Mouse (Mus musculus) c-Kit-positive CD71-negative TER-119-negative erythroid progenitor cells, embryonic 14.5 days (primary cell): ENCODE measurements around the gene Gm11627.
"Not testable (repeated sequence)": the region's sequence is repeated elsewhere in the genome, so short reads cannot be mapped to it uniquely, and the experiment has no call there.

ENCODE experiments used
- DNase-seq: peaks from one replicate; pipeline ENCODE4 v3.0.0-alpha.2; 2013; ENCODE audit warnings: low read depth

The Gm11627 gene

GRCm38 (mm10) chr11:102579165-102580033, at the start of gene Gm11627:
Gm11627 (minus strand) TSS chr11:102579461.
- DNase-seq = no peak

- no peak for DNase-seq
These were observed 49.3 kb upstream of the Gm11627 start for GRCm38 (mm10) chr11:102628529-102628928.

- no peak for DNase-seq
These were observed 48.1 kb upstream of the Gm11627 start for GRCm38 (mm10) chr11:102627171-102627931.

- no peak for DNase-seq
These were observed 45.7 kb upstream of the Gm11627 start for GRCm38 (mm10) chr11:102624888-102625407.

- no peak for DNase-seq
These were observed 44.9 kb upstream of the Gm11627 start for GRCm38 (mm10) chr11:102623876-102624789.

DNA sequence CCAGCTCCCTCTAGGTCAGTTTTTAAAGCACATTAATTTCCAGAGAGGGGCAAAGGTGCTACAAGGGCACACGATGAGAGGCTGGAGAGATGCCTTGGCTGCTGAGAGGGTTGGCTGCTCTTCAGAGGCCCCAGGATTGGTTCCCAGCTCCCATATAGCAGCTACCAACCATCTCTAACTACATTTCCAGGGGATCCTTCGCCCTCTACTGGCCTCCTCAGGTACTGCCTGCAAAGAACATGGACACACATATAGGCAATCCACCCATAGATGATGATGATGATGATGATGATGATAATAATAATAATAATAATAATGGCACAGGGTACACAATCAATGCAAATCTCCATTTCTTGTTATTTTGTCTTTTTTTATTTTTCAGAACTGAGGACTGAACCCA, 40.2 kb upstream of the Gm11627 start:
- no peak for DNase-seq

DNA sequence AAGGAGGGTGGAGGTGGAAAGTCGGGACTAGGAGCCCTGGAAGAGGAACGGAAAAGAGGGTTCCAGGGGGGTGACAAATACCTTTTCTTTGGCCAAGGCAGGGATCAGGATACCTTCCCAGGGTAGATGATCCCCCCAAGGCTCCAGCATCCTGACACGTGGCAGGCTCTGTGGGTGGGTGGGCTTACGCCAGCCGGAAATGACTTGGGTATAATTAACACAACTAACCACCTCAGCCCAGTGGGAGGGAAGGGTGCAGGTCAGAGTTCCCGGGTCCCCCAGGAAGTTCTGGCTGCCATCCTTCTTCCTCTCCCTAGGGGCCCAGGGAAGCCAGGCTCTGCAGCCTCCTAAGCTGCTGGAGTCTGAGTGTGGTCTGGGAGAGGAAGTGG, 32.0 kb upstream of the Gm11627 start:
- DNase-seq = no peak

DNA sequence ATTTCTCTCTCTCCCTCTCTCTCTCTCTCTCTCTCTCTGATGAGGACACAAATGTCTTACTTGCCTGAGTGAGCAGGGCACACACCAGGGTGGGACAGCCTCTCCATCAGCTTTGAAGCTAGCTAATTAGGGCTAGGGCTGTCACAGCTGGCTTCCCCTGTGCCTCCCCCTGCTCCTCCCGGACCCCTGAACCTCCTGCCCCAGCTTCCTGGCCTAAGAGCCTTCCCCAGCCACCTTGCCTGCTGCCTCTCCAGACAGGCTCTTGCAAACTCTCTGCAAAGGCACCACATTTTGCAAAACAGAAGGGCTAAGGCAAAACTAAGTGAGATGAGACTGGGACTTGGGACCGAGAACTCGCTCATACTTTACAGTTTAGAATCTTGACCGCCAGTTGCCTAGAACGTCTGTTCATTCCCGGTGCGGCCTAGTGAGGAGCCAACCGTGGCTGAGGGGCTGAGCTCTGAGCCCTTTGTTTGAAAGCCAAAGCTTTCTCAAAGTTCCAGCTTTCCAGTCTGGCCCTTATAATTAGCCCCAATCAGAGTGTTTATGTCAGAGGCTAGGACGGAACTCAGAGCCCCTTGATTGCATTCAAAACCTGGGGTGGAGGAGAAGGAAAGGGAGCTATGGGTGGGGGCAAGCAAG, 31.5 kb upstream of the Gm11627 start:
- no peak for DNase-seq

GRCm38 (mm10) chr11:102610260-102610659, 31.0 kb upstream of the Gm11627 start:
- DNase-seq = no peak

- no peak for DNase-seq
These were observed 30.2 kb upstream of the Gm11627 start for GRCm38 (mm10) chr11:102609483-102609882.

DNA sequence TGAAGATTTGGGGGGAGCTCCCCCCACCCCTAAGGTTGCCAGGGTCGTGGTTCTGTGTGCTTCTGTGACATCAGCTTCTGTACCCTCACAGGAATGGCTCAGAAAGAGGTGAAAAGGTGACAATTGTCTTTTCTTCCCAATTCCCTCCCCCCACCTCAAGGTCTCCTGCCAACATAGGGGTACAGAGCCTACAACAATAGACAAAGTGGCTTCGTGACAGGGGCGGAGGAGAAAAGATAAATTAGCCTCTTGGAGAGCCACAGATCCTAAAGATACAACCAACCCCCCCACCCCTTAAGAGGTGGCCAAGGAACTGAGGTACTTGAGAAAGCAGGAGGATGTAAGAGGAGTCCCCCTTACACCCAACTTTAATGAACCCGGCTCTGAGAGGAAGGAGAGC, 29.4 kb upstream of the Gm11627 start:
- DNase-seq = no peak

DNA sequence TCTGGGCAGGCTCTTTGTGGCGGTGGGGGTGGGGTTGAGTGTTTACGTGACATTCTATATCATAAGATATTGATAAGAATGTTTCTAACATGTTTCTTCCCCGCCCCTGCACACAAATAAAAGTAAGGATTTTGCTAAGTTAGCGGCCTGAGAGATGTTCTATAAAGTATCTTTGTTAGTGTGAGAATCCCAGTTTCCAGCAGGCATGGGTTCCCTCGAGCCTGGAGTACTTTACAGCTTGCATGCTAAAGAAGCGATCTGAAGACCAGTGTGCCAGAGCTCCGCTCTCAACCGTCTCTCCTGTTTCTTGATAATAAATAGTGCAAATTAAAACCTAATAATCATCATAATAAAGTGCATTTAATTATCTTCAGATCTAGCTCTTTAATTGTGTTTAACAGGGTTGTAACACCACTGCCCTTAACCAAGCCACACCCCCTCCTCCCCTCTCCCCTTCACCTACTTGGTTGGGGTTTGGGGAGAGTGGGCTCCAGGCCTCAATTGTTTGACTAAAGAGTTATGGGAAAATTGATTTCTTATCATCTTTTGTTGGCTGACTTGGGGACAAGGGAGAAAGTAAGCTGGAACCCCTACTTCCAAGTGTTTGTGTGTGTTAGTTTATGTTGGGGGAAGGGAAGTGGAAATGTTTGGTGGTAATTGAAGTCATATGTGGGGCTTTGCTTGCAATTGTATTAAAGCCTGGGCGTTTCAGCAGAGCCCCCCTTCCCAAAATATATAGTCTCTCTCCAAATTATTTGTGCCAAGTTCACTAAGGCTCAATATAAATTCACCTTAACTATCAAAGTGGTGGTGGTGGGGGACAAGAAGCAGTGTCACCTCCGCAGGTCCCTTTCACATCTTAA, 28.7 kb upstream of the Gm11627 start:
- no peak for DNase-seq

GRCm38 (mm10) chr11:102607201-102607600, 27.9 kb upstream of the Gm11627 start:
- DNase-seq = not testable (repeated sequence)

GRCm38 (mm10) chr11:102606751-102607171, 27.5 kb upstream of the Gm11627 start:
- no peak for DNase-seq

DNA sequence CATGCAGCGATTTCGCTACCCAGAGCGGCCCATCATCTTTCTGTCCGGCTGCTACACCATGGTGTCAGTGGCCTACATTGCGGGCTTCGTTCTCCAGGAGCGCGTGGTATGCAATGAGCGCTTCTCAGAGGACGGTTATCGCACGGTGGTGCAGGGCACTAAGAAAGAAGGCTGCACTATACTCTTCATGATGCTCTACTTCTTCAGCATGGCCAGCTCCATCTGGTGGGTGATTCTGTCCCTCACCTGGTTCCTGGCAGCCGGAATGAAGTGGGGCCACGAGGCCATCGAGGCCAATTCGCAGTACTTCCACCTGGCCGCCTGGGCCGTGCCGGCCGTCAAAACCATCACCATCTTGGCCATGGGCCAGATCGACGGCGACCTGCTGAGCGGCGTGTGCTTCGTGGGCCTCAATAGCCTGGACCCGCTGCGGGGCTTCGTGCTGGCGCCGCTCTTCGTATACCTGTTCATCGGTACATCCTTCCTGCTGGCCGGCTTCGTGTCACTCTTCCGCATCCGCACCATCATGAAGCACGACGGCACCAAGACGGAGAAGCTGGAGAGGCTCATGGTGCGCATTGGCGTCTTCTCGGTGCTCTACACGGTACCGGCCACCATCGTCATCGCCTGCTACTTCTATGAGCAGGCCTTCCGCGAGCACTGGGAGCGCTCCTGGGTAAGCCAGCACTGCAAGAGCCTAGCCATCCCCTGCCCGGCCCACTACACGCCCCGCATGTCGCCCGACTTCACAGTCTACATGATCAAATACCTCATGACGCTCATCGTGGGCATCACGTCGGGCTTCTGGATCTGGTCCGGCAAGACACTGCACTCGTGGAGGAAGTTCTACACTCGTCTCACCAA, 26.5 kb upstream of the Gm11627 start:
- DNase-seq = no peak

DNA sequence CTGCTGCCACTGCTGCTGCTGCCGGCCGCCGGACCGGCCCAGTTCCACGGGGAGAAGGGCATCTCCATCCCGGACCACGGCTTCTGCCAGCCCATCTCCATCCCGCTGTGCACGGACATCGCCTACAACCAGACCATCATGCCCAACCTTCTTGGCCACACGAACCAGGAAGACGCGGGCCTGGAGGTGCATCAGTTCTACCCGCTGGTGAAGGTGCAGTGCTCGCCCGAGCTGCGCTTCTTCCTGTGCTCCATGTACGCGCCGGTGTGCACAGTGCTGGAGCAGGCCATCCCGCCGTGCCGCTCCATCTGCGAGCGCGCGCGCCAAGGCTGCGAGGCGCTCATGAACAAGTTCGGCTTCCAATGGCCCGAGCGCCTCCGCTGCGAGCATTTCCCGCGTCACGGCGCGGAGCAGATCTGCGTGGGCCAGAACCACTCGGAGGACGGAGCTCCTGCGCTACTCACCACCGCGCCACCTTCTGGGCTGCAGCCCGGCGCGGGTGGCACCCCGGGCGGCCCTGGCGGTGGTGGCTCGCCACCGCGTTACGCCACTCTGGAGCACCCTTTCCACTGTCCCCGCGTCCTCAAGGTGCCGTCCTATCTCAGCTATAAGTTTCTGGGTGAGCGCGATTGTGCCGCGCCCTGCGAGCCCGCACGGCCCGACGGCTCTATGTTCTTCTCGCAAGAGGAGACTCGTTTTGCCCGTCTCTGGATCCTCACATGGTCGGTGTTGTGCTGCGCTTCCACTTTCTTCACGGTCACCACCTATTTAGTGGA, 25.7 kb upstream of the Gm11627 start:
- no peak for DNase-seq

- DNase-seq = peak; percentile 52
These were observed 24.8 kb upstream of the Gm11627 start, which contains the start of gene Fzd2 for GRCm38 (mm10) chr11:102604010-102604584. Fzd2 (plus strand) TSS chr11:102604396.

GRCm38 (mm10) chr11:102603496-102603850, 24.2 kb upstream of the Gm11627 start:
- DNase-seq = no peak
